Mouse (Mus musculus) ES-E14 (cell line): ENCODE results near the gene Dld.

Experiments
- HCFC1 ChIP-seq: IDR thresholded peaks from 2 replicates; pipeline ENCODE4 v1.6.1; 2012; ENCODE audit warnings: low read length, inconsistent platforms, borderline replicate concordance; ENCODE audit not compliant: insufficient read depth
- MAFK ChIP-seq: IDR thresholded peaks from 2 replicates; pipeline ENCODE4 v1.6.1; 2014; ENCODE audit warnings: mild to moderate bottlenecking, low read depth, low read length, inconsistent platforms; ENCODE audit not compliant: insufficient read depth
- ZC3H11A ChIP-seq: IDR thresholded peaks from 2 replicates; pipeline ENCODE4 v1.6.1; 2012; ENCODE audit warnings: low read depth, mild to moderate bottlenecking, inconsistent platforms, low read length, borderline replicate concordance
- ZNF384 ChIP-seq: IDR thresholded peaks from 2 replicates; pipeline ENCODE4 v1.6.1; 2012; ENCODE audit warnings: low read depth, low read length, inconsistent platforms

DNA sequence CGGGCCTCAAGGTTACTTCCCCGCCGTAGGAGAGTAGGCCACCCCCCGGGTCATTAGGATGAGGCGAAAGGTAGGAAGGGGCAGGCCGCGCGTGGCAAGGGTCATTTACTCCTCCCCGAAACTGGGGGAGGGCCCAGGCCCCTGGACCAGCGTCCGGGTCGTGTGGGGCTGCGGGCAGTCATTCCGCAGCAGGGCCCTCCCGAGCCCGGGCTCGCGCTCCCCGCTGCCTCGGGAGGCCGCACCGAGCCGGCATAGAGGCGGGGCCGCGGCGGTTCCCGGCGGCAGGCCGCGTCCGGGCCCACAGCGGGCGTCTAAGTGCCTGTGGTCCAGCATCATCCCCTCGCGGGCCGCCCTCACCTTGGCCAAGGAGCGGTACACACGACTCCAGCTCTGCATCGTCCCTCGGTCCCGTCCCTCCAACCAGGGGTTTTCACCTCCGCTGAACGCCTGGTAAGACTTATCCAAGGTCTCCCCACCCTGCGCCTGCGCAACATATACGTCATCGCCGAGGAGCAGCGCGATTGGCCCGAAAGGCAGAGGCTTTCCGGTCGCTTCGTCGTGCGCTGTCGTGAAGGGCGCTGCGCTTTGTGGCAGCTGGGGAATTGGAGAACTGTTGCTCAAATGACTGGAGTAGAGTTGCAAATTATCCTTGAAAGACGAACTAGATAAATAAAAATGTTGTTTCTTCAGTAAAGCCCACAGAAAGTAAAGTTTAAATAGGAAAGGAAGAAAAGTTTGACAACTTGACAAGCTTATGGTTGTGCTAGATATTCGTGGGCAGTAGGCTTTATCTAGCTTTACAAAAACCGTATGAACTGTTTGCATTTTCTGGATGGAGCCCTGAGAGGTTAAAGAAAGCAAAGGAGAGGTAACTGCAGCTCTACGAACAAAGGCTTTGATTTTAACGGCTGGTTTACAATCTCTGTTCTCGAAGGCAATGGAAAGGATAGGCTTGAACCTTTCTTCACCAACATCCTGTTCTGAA lies at the start of gene Dld:
- TF ChIP-seq ZC3H11A (no peak), HCFC1 (no peak), ZNF384 (no peak), MAFK (no peak)
